Mouse (Mus musculus): ENCODE data around the gene Rnf167.

GRCm38 (mm10) chr11:70674014-70674413 is 27.0 kb downstream of the Rnf167 start:
- TF ChIP-seq POLR2A (IDR thresholded peaks at IDR 0.05; ENCODE audit: control insufficient read depth, low read depth, low read length) (no peak), CTCF (IDR thresholded peaks at IDR 0.05; ENCODE audit: control insufficient read depth, insufficient read depth, insufficient replicate concordance, low read depth, low read length) (no peak)
